Mouse (Mus musculus): Measurements from ENCODE around the gene Psmb2. TPM values are rescaled to one million over a fixed set of nuclear protein-coding genes. Genes with fewer than 3 reads are reported as not detected.

Psmb2 gene
- total and polyA plus RNA-seq, 3 experiments, result 201 to 433 TPM; not detected in 1

- TF ChIP-seq SIN3A (IDR thresholded peaks at IDR 0.05; ENCODE audit: low read length), result no peak
- TF ChIP-seq JUND (IDR thresholded peaks at IDR 0.05; ENCODE audit: low read depth, low read length), result no peak
- TF ChIP-seq MEF2A (IDR thresholded peaks at IDR 0.05; ENCODE audit: extremely low read depth, insufficient replicate concordance, low read depth, low read length, poor library complexity, severe bottlenecking), result no peak
- no peak for TF ChIP-seq ZC3H11A (IDR thresholded peaks at IDR 0.05; ENCODE audit: low read depth, low read length)
- no peak for TF ChIP-seq ZMIZ1 (IDR thresholded peaks at IDR 0.05; ENCODE audit: low read depth, low read length)
- H3K9ac ChIP-seq (ENCODE audit: control insufficient read depth, low read depth, low read length, poor library complexity, severe bottlenecking), result no peak overlapping the region
- H3K27ac ChIP-seq (ENCODE audit: control insufficient read depth, low read depth, low read length), result no peak overlapping the region
- no peaks in the 10 kb centered on the region for H3K27me3 ChIP-seq (ENCODE audit: control insufficient read depth in 1 of 2, insufficient read depth in 2 of 2, low read length in 2 of 2)
- H3K4me1 ChIP-seq (ENCODE audit: control insufficient read depth in 1 of 2, insufficient read depth in 2 of 2, low read length in 2 of 2), result no peaks in the 10 kb centered on the region
- DNase-seq (ENCODE audit: low read depth, low spot score), result no peak
- H3K36me3 ChIP-seq (ENCODE audit: control insufficient read depth in 1 of 2, insufficient read depth in 2 of 2, low read length in 2 of 2), result peaks cover 0 to 11% of the 10 kb centered on the region in 2 experiments; a peak in 2 of 4 replicates
- H3K9me3 ChIP-seq (replicated peaks; ENCODE audit: insufficient read depth, low read length), result no peaks in the 10 kb centered on the region
- no peak overlapping the region for H3K4me3 ChIP-seq (ENCODE audit: control insufficient read depth in 1 of 2, insufficient read depth in 1 of 2, low read depth in 2 of 2, low read length in 2 of 2)
- peaks cover 2% of the 10 kb centered on the region for H3K79me2 ChIP-seq (ENCODE audit: control insufficient read depth, insufficient read depth, low read length, poor library complexity)
Measured at GRCm38 (mm10) chr4:126693021-126693420, 15.6 kb downstream of the Psmb2 start.

- no peaks in the 10 kb centered on the region for H3K4me1 ChIP-seq (ENCODE audit: control insufficient read depth in 1 of 2, insufficient read depth in 2 of 2, low read length in 2 of 2)
- H3K27ac ChIP-seq (ENCODE audit: control insufficient read depth, low read depth, low read length), result no peak overlapping the region
- peaks cover 0 to 16% of the 10 kb centered on the region in 2 experiments; a peak in 2 of 4 replicates for H3K36me3 ChIP-seq (ENCODE audit: control insufficient read depth in 1 of 2, insufficient read depth in 2 of 2, low read length in 2 of 2)
- H3K4me3 ChIP-seq (ENCODE audit: control insufficient read depth in 1 of 2, insufficient read depth in 1 of 2, low read depth in 2 of 2, low read length in 2 of 2), result no peak overlapping the region
- no peaks in the 10 kb centered on the region for H3K27me3 ChIP-seq (ENCODE audit: control insufficient read depth in 1 of 2, insufficient read depth in 2 of 2, low read length in 2 of 2)
- no peak overlapping the region for H3K9ac ChIP-seq (ENCODE audit: control insufficient read depth, low read depth, low read length, poor library complexity, severe bottlenecking)
- TF ChIP-seq SIN3A (IDR thresholded peaks at IDR 0.05; ENCODE audit: low read length) (no peak), MAZ (IDR thresholded peaks at IDR 0.05; ENCODE audit: low read depth, low read length) (no peak), RAD21 (IDR thresholded peaks at IDR 0.05; ENCODE audit: low read depth, low read length) (no peak), USF1 (IDR thresholded peaks at IDR 0.05; ENCODE audit: low read depth, low read length) (no peak), POLR2A (IDR thresholded peaks at IDR 0.05; ENCODE audit: control insufficient read depth in 1 of 2, insufficient read depth in 1 of 2, low read depth in 1 of 2, low read length in 2 of 2, poor library complexity in 1 of 2) (no peak), KAT2A (conservative IDR thresholded peaks at IDR 0.05; ENCODE audit: low read depth, low read length) (no peak), ZNF384 (IDR thresholded peaks at IDR 0.05; ENCODE audit: low read depth, low read length) (no peak)
- H3K9me3 ChIP-seq (replicated peaks; ENCODE audit: insufficient read depth, low read length), result no peaks in the 10 kb centered on the region
- no peaks in the 10 kb centered on the region; the same call in 1 of the 2 replicates for H3K79me2 ChIP-seq (ENCODE audit: control insufficient read depth, insufficient read depth, low read length, poor library complexity)
- DNase-seq (ENCODE audit: low read depth, low spot score), result no peak
Measured at GRCm38 (mm10) chr4:126696908-126697307, 19.5 kb downstream of the Psmb2 start.

GRCm38 (mm10) chr4:126706630-126707438 lies 29.4 kb downstream of the Psmb2 start:
- no peaks in the 10 kb centered on the region for H3K27me3 ChIP-seq (ENCODE audit: control insufficient read depth in 1 of 2, insufficient read depth in 2 of 2, low read length in 2 of 2)
- H3K4me3 ChIP-seq (ENCODE audit: control insufficient read depth in 1 of 2, insufficient read depth in 1 of 2, low read depth in 2 of 2, low read length in 2 of 2), result no peak overlapping the region
- no peak for TF ChIP-seq JUND (IDR thresholded peaks at IDR 0.05; ENCODE audit: low read depth, low read length)
- no peak for TF ChIP-seq MEF2A (IDR thresholded peaks at IDR 0.05; ENCODE audit: extremely low read depth, insufficient replicate concordance, low read depth, low read length, poor library complexity, severe bottlenecking)
- no peak for TF ChIP-seq MXI1 (IDR thresholded peaks at IDR 0.05; ENCODE audit: low read depth, low read length)
- TF ChIP-seq GATA1 (IDR thresholded peaks at IDR 0.05; ENCODE audit: low read depth, low read length), result no peak
- TF ChIP-seq MAFK (IDR thresholded peaks at IDR 0.05; ENCODE audit: borderline replicate concordance, low read depth, low read length), result no peak
- no peak for TF ChIP-seq ETS1 (IDR thresholded peaks at IDR 0.05; ENCODE audit: low read depth, low read length)
- no peak for TF ChIP-seq MAZ (IDR thresholded peaks at IDR 0.05; ENCODE audit: low read depth, low read length)
- no peak for TF ChIP-seq ZC3H11A (IDR thresholded peaks at IDR 0.05; ENCODE audit: low read depth, low read length)
- no peaks in the 10 kb centered on the region for H3K4me1 ChIP-seq (ENCODE audit: control insufficient read depth in 1 of 2, insufficient read depth in 2 of 2, low read length in 2 of 2)
- H3K9me3 ChIP-seq (replicated peaks; ENCODE audit: insufficient read depth, low read length), result no peaks in the 10 kb centered on the region
- no peak overlapping the region for H3K27ac ChIP-seq (ENCODE audit: control insufficient read depth, low read depth, low read length)
- no peak for DNase-seq (ENCODE audit: low read depth, low spot score)
- no peaks in the 10 kb centered on the region for H3K79me2 ChIP-seq (ENCODE audit: control insufficient read depth, insufficient read depth, low read length, poor library complexity)
- H3K36me3 ChIP-seq (ENCODE audit: control insufficient read depth in 1 of 2, insufficient read depth in 2 of 2, low read length in 2 of 2), result peaks cover 0 to 10% of the 10 kb centered on the region in 2 experiments; a peak in 2 of 4 replicates
- no peak overlapping the region for H3K9ac ChIP-seq (ENCODE audit: control insufficient read depth, low read depth, low read length, poor library complexity, severe bottlenecking)

Measured in MEL (cell line).